Mouse (Mus musculus) stomach, embryonic 14.5 days (tissue): ENCODE measurements around the gene Vegfc. TPM values are rescaled to one million over a fixed set of nuclear protein-coding genes. Genes with fewer than 3 reads are reported as not detected.

Experiments
- ATAC-seq: fragments of 200-750 bp; cut with Nextera tagmentation; 2 replicates; pipeline ENCODE4 v1.8.0; 2017; ENCODE audit warnings: low read depth, moderate TSS enrichment; ENCODE audit not compliant: insufficient number of reproducible peaks, insufficient read depth, low FRiP score
- H3K27ac ChIP-seq: fragments of 300-500 bp; sonication (generic); 2 replicates; pipeline ENCODE4 v1.5.1; 2014; ENCODE audit warnings: mild to moderate bottlenecking, low read length, moderate library complexity, mixed read lengths
- H3K27me3 ChIP-seq: fragments of 300-500 bp; sonication (generic); 2 replicates; pipeline ENCODE4 v1.6.1; 2014; ENCODE audit warnings: low read length, control low read depth, mixed read lengths; ENCODE audit not compliant: control insufficient read depth, insufficient read depth
- H3K36me3 ChIP-seq: fragments of 300-500 bp; sonication (generic); 2 replicates; pipeline ENCODE4 v1.6.1; 2014; ENCODE audit warnings: mild to moderate bottlenecking, control low read depth, low read length, moderate library complexity, mixed read lengths; ENCODE audit not compliant: control insufficient read depth, insufficient read depth
- H3K4me1 ChIP-seq: fragments of 300-500 bp; sonication (generic); 2 replicates; pipeline ENCODE4 v1.6.1; 2014; ENCODE audit warnings: low read length, control low read depth, mixed read lengths; ENCODE audit not compliant: control insufficient read depth, insufficient read depth
- H3K4me2 ChIP-seq: fragments of 300-500 bp; sonication (generic); replicated peaks from 2 replicates; pipeline ENCODE4 v1.6.1; 2014; ENCODE audit warnings: low read depth, low read length, control low read depth
- H3K4me3 ChIP-seq: fragments of 300-500 bp; sonication (generic); 2 replicates; pipeline ENCODE4 v1.5.1; 2014; ENCODE audit warnings: low read depth, low read length, control low read depth
- H3K9ac ChIP-seq: fragments of 300-500 bp; sonication (generic); replicated peaks from 2 replicates; pipeline ENCODE4 v1.6.1; 2014; ENCODE audit warnings: low read depth, mild to moderate bottlenecking, control low read depth, low read length, moderate library complexity, mixed read lengths
- H3K9me3 ChIP-seq: fragments of 300-500 bp; sonication (generic); 2 replicates; pipeline ENCODE4 v1.6.1; 2016; ENCODE audit warnings: low read depth, low read length, control low read depth; ENCODE audit not compliant: control insufficient read depth
- WGBS: fragments of 180-500 bp; shearing (Covaris S2); extraction: QIAGEN DNeasy Blood & Tissue Kit; methylation state at CpG from one replicate; pipeline ENCODE4 v1.1.7; 2014; 5-methylcytosine and 5-hydroxymethylcytosine counted together
- polyA plus RNA-seq: library from polyadenylated mRNA; unstranded; fragments of >200 nt; fragmentation: Nextera tagmentation; extraction: Ambion mirVana; gene quantifications from 2 replicates; pipeline ENCODE4 v1.2.1, GENCODE M21; 2014

Vegfc gene
- polyA plus RNA-seq: 5.4 and 5.9 TPM in 2 replicates

DNA sequence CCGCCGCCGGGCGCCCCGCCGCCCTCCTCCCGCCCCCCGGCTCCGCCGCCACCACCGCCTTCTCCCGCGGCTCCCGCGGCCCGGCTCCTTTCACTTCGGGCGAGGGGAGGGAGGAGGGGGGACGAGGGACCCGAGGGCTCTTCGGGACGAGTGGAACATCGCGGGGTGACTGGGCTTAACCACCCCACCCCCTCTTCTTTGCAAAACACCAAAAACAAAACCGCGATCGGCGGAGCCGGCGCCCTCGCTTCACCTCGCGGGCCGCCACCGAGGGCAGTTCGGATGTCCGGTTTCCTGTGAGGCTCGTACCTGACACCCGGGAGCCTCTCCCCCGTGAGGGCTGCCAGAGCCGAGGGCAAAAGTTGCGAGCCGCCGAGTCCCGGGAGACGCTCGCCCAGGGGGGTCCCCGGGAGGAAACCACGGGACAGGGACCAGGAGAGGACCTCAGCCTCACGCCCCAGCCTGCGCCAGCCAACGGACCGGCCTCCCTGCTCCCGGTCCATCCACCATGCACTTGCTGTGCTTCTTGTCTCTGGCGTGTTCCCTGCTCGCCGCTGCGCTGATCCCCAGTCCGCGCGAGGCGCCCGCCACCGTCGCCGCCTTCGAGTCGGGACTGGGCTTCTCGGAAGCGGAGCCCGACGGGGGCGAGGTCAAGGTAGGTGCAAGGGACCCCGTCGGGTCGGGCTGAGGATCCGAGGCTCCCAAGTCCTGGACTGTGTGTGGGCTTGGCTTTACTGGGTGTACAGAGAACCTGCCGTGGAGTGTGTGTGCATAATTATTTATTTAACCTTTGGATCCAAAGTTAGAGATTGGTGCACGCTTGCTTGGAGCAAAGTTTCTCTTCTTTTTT is at the start of gene Vegfc:
Gene Vegfc, plus strand, starts transcription at position 336 of the 850 bp plus-strand sequence.
- Histone ChIP-seq H3K4me1 (no peaks in the 10 kb centered on the region), H3K36me3 (no peaks in the 10 kb centered on the region), H3K27me3 (no peaks in the 10 kb centered on the region), H3K27ac (peak within 1 kb of the TSS; percentile 66; the same call in 1 of the 2 replicates), H3K9ac (peak within 1 kb of the TSS; percentile 69), H3K4me2 (peak within 1 kb of the TSS; percentile 61), H3K4me3 (peak within 1 kb of the TSS; percentile 60), H3K9me3 (no peaks in the 10 kb centered on the region)
- peak; percentile 59 for ATAC-seq
- WGBS: 1% methylated on average over 58 of the region's 79 CpGs

DNA sequence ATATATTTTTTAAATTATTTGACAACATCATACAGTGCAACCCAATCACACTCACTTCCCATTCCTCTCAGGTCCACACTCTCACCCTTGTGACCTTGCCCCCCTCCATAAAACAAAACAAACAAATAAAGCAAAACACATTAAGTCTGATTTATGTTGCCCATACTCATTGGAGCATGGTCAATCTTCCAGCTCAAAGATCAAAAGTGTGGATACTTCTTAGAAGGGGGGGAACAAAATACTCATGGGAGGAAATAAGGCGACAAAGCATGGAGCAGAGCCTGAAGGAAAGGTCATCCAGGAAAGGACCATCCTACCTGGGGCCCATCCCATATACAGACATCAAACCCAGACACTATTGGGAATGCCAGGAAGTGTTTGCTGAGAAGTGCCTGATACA is 42.8 kb upstream of the Vegfc start:
- Histone ChIP-seq H3K36me3 (no peaks in the 10 kb centered on the region), H3K9ac (no peak overlapping the region), H3K27ac (no peak overlapping the region), H3K27me3 (no peaks in the 10 kb centered on the region), H3K9me3 (no peaks in the 10 kb centered on the region), H3K4me3 (no peak overlapping the region), H3K4me2 (no peak overlapping the region), H3K4me1 (no peaks in the 10 kb centered on the region)
- ATAC-seq: no peak
- 85% methylated on average over 1 of the region's 1 CpGs for WGBS

DNA sequence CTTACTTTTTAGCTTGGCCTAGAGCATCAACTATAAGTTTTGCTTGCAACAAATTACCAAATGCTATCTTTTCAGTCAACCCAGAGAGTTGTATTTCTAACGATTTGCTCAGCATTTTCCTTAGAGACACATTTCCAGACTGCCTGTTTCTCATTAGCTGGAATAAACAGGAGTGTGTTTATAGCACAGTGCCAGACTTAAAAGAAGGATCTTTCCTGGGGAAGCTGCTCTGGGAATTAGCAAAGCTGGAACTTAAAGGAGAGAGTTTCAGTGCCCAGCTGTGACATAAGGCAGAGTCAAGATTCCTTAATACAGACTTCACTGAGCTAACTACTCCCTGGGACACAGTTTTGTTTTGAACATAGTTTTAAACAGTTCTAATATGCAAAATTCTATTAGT is 34.8 kb upstream of the Vegfc start:
- Histone ChIP-seq H3K9me3 (no peaks in the 10 kb centered on the region), H3K4me3 (no peak overlapping the region), H3K9ac (no peak overlapping the region), H3K27me3 (no peaks in the 10 kb centered on the region), H3K4me2 (no peak overlapping the region), H3K27ac (no peak overlapping the region), H3K4me1 (no peaks in the 10 kb centered on the region), H3K36me3 (no peaks in the 10 kb centered on the region)
- WGBS: 26% methylated on average over 1 of the region's 1 CpGs
- ATAC-seq: no peak

DNA sequence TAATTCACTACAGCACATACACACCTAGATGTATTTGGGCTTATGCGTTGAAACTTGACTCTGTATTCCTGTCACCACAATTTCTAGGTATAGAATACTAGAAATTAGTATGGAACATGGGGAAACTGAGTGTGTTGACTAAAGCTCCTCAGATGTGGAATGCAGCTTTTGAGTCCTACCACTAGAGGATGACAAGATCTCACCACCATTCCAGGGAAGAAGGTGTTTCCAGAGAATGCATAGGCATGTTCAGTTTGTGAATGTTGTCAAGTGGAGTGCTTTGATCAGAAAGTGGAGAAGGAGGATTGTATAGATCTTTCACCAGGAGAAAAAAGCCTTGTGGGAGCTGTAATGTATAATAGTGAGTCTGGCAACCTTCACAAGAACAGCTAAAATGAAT is 33.9 kb upstream of the Vegfc start:
- H3K36me3 ChIP-seq: no peaks in the 10 kb centered on the region
- H3K4me2 ChIP-seq: no peak overlapping the region

DNA sequence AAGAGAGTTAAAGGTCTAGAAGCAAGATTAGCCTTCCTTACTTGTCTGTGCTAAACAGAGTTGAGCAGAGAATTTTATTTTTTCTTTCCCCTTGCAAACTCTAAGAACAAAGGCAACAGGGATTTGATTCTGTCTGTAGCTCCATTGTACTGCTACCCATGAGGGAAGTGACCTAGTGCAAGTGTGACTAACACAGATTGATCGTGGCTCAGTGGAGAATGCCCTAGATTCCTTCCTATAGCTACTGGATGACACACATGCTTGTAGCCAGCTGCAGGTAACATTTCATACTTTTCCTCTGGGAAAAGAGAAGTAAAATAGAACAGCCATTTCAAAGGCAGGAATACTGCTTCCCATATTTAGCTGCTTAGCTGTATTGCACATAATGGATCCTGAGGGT is 24.2 kb upstream of the Vegfc start:
- H3K27ac ChIP-seq: no peak overlapping the region
- H3K27me3 ChIP-seq: no peaks in the 10 kb centered on the region
- 61% methylated on average over 1 of the region's 1 CpGs for WGBS
- H3K4me2 ChIP-seq: no peak overlapping the region
- no peaks in the 10 kb centered on the region for H3K36me3 ChIP-seq
- H3K9ac ChIP-seq: no peak overlapping the region
- H3K4me3 ChIP-seq: no peak overlapping the region
- no peaks in the 10 kb centered on the region for H3K9me3 ChIP-seq
- no peaks in the 10 kb centered on the region for H3K4me1 ChIP-seq
- no peak for ATAC-seq

More for the DNA sequence above, 33.9 kb upstream of the Vegfc start:
- H3K4me3 ChIP-seq: no peak overlapping the region
- no peak for ATAC-seq
- no peaks in the 10 kb centered on the region for H3K9me3 ChIP-seq
- no peak overlapping the region for H3K9ac ChIP-seq
- WGBS: 95% methylated on average over 1 of the region's 1 CpGs
- no peaks in the 10 kb centered on the region for H3K4me1 ChIP-seq
- no peaks in the 10 kb centered on the region for H3K27me3 ChIP-seq
- H3K27ac ChIP-seq: no peak overlapping the region

DNA sequence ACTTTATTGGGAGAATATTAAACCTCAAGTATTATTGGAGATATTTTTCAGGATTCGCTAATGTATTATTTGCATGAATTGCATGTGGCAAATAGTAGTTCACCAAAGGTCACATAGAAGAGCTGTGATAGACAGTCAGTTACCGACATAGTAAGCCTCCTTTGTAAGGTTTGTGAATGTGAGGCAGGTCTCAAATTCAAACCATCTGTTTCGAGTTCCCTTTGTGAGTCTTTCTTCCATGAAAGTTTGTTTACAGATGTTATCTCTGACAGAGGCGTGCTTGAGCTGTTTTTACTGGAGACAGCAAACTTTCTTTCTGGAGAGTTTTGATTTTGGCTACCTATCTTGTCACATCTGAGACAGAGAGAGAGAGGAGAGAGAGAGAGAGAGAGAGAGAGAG is 11.9 kb upstream of the Vegfc start:
- Histone ChIP-seq H3K27ac (no peak overlapping the region), H3K27me3 (no peaks in the 10 kb centered on the region), H3K36me3 (no peaks in the 10 kb centered on the region), H3K4me1 (no peaks in the 10 kb centered on the region), H3K9me3 (no peaks in the 10 kb centered on the region), H3K4me3 (no peak overlapping the region), H3K9ac (no peak overlapping the region), H3K4me2 (no peak overlapping the region)
- 33% methylated on average over 4 of the region's 4 CpGs for WGBS
- ATAC-seq: no peak

DNA sequence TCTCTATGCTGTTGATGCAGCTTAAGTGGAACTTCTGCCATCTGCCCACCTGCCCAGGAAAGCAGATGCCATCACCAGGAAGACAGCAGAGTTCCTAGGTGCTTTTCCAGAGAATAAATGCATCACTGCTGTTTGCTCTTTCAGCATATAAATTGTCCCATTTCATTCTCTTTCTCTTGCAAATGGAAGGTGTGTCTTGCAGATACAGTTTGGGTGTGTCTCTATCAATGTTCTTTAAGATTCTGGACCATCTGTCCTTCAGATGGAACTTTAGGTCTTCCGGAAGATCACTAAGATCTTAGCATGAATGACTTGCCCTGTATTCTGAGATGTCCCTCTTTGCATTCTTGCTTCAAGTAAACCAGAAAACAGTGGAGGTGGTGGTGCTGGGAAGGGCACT is 1.1 kb upstream of the Vegfc start:
- WGBS: 68% methylated on average over 1 of the region's 1 CpGs
- Histone ChIP-seq H3K4me2 (peak overlapping the region; percentile 61), H3K4me1 (no peaks in the 10 kb centered on the region), H3K27me3 (no peaks in the 10 kb centered on the region), H3K27ac (no peak overlapping the region), H3K9ac (no peak overlapping the region), H3K4me3 (peak overlapping the region; percentile 60; the same call in 1 of the 2 replicates), H3K36me3 (no peaks in the 10 kb centered on the region), H3K9me3 (no peaks in the 10 kb centered on the region)
- no peak for ATAC-seq

DNA sequence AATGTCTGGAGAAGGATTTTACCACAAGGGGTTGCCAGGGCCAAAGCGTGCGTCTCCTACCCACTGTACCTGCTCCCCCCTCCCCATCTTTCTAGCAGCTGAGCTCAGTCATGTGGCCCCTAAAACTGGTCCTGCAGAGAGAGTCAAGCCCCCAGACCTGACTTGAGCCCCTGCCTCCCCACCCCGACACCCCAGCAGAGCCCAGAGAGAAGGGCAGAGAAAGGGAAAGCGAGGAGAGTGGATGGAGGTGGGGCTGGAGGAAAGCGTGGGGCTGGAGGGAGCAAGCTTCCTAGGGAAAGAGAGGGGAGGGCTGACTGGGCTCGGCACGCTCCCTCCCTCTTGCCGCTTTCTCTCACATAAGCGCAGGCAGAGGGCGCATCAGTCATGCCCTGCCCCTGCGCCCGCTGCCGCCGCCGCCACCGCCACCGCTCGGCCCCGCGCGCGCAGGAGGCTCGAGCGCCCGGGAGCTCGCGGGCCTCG is 575 bp upstream of the Vegfc start:
- peak overlapping the region; percentile 66; the same call in 1 of the 2 replicates for H3K27ac ChIP-seq
- peak; percentile 88 for ATAC-seq
- 1% methylated on average over 28 of the region's 28 CpGs for WGBS

More for the DNA sequence above, 575 bp upstream of the Vegfc start:
- H3K4me1 ChIP-seq: no peaks in the 10 kb centered on the region
- peak overlapping the region; percentile 61 for H3K4me2 ChIP-seq
- peak overlapping the region; percentile 69 for H3K9ac ChIP-seq
- no peaks in the 10 kb centered on the region for H3K27me3 ChIP-seq
- H3K9me3 ChIP-seq: no peaks in the 10 kb centered on the region
- peak overlapping the region; percentile 60 for H3K4me3 ChIP-seq
- H3K36me3 ChIP-seq: no peaks in the 10 kb centered on the region
